Mouse (Mus musculus): Measurements from ENCODE around the gene Tor2a. TPM values are rescaled to one million over a fixed set of nuclear protein-coding genes. Genes with fewer than 3 reads are reported as not detected.
A peak's percentile ranks its signal among the peaks of the same experiment; 100 is the strongest.

Gene Tor2a
- polyA plus RNA-seq, 1 experiment from 2014 or later, result 63.1 TPM

DNA sequence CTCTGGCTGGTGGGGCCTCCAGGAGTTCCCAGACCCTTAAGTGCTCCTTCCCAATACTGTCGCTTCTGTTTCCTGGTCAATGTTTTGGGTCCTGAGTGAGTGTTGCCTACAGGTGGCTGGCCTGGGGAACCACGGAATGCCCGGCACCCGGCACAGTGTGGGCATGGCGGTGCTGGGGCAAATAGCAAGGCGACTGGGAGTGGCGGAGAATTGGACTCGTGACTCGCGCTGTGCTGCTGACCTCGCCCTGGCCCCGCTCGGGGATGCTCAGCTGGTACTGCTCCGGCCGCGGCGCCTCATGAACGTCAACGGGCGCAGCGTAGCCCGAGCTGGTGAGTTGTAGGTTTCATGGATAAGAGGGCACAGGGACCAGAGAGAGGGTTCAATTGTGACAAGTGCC, 19.2 kb downstream of the Tor2a start:
- DNase-seq (ENCODE audit: low spot score) (no peak), ATAC-seq (ENCODE audit: insufficient read depth, low FRiP score, low TSS enrichment) (no peak)
- WGBS, result 19% methylated on average over 22 of the region's 22 CpGs

DNA sequence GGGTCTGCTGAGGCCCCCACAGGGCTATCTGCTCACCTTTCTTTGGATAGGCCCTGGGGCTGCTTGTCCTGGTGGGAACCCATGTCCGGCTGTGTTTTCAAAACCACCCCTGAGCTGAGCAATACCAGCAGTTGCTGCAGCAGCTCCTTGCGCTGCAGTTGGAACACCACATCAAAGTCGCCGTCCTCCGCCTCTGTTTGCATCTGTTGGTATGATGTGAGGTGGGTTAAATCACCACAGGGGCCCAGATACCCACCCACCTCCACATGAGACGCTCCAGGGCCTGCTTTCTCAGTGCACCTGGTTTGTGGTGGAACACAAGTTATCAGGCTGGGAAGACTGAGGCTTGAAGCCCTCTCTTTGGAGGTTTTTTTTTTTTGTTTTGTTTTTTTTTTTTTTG, 21.0 kb downstream of the Tor2a start:
- no peak overlapping the region for H3K9ac ChIP-seq (ENCODE audit: low read length)

More for the DNA sequence above, 19.2 kb downstream of the Tor2a start:
- H3K27me3 ChIP-seq (ENCODE audit: control insufficient read depth, insufficient read depth, low read length), result no peaks in the 10 kb centered on the region
- no peaks in the 10 kb centered on the region for H3K36me3 ChIP-seq (ENCODE audit: control insufficient read depth, insufficient read depth, low read length)
- H3K9me3 ChIP-seq (ENCODE audit: control insufficient read depth, low read length), result no peaks in the 10 kb centered on the region
- H3K27ac ChIP-seq (ENCODE audit: low read depth, low read length), result no peak overlapping the region
- H3K4me3 ChIP-seq (ENCODE audit: low read depth, low read length), result peak overlapping the region; percentile 53
- H3K9ac ChIP-seq (ENCODE audit: low read length), result peak overlapping the region; percentile 47; the same call in 1 of the 2 replicates
- peaks cover 4% of the 10 kb centered on the region; the same call in 1 of the 2 replicates for H3K4me1 ChIP-seq (ENCODE audit: control insufficient read depth, insufficient read depth, low read length)
- H3K4me2 ChIP-seq (ENCODE audit: low read depth), result peak overlapping the region; percentile 79

DNA sequence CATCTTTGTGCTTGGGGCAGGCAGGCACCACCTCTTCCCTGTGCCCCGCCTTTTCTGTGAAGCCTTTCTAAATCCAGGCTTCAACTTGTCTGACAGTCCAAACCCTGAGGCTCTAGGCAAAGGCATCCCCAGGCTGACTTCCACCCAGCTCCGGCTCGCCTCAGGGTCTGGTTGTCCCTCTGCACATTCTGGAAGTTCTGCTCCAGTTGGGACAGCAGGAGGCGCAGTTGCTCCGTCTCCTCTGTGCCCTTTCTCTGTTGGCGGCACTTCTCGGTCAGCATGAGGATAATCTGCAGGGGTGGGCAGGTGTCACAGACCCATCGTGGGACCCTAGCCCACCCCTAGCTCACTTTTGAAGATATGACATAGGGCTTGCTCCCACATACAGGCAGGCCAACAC, 22.1 kb downstream of the Tor2a start:
- Histone ChIP-seq H3K9ac (ENCODE audit: low read length) (no peak overlapping the region), H3K4me1 (ENCODE audit: control insufficient read depth, insufficient read depth, low read length) (peaks cover 4% of the 10 kb centered on the region; the same call in 1 of the 2 replicates), H3K27me3 (ENCODE audit: control insufficient read depth, insufficient read depth, low read length) (no peaks in the 10 kb centered on the region), H3K9me3 (ENCODE audit: control insufficient read depth, low read length) (no peaks in the 10 kb centered on the region), H3K27ac (ENCODE audit: low read depth, low read length) (no peak overlapping the region), H3K4me2 (ENCODE audit: low read depth) (no peak overlapping the region), H3K4me3 (ENCODE audit: low read depth, low read length) (no peak overlapping the region), H3K36me3 (ENCODE audit: control insufficient read depth, insufficient read depth, low read length) (no peaks in the 10 kb centered on the region)
- DNase-seq (ENCODE audit: low spot score) (peak; percentile 63), ATAC-seq (ENCODE audit: insufficient read depth, low FRiP score, low TSS enrichment) (no peak)
- 21% methylated on average over 8 of the region's 8 CpGs for WGBS

More for the DNA sequence above, 21.0 kb downstream of the Tor2a start:
- WGBS, result 89% methylated on average over 6 of the region's 6 CpGs
- no peaks in the 10 kb centered on the region for H3K36me3 ChIP-seq (ENCODE audit: control insufficient read depth, insufficient read depth, low read length)
- H3K9me3 ChIP-seq (ENCODE audit: control insufficient read depth, low read length), result no peaks in the 10 kb centered on the region
- no peak overlapping the region for H3K4me3 ChIP-seq (ENCODE audit: low read depth, low read length)
- no peak for ATAC-seq (ENCODE audit: insufficient read depth, low FRiP score, low TSS enrichment)
- DNase-seq (ENCODE audit: low spot score), result no peak
- H3K27ac ChIP-seq (ENCODE audit: low read depth, low read length), result no peak overlapping the region
- H3K27me3 ChIP-seq (ENCODE audit: control insufficient read depth, insufficient read depth, low read length), result no peaks in the 10 kb centered on the region
- peaks cover 4% of the 10 kb centered on the region; the same call in 1 of the 2 replicates for H3K4me1 ChIP-seq (ENCODE audit: control insufficient read depth, insufficient read depth, low read length)
- no peak overlapping the region for H3K4me2 ChIP-seq (ENCODE audit: low read depth)

DNA sequence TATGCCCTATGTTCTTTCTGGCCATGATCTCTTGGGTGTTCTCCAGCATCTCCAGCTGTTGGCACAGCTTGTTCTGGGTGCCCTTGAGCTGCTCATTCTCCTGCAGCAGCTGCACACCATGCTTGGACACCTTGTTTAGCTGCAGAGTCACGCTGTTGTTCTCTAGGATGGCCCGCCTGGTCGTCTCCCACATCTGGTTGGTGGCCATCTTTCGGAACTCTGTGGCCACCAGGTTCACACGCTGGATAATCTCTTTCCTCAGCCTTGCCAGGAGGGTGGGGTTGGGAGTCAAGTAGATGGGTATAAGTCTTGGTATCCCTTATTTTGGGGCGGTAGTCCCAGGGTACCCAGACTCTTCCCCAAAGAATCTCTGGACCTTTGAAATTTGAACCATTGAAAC, 22.7 kb downstream of the Tor2a start:
- no peak for DNase-seq (ENCODE audit: low spot score)

DNA sequence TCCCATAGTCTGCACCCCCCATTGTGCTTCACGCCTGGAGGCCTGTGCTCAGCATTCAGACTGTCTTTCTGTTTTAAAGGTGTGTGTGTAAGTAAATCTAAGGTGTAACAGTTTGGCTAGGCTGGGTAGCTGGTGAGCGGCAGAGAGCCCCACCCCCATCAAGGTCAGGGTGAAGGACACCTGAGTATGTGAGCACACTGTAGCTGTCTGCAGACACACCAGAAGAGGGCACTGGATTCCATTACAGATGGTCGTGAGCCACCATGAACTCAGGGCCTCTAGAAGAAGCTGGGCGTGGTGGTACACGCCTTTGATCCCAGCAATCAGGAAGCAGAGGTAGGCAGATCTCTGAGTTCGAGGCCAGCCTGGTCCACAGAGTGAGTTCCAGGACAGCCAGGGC, 24.7 kb downstream of the Tor2a start:
- no peaks in the 10 kb centered on the region for H3K4me1 ChIP-seq (ENCODE audit: control insufficient read depth, insufficient read depth, low read length)
- 74% methylated on average over 6 of the region's 6 CpGs for WGBS

More for the DNA sequence above, 22.7 kb downstream of the Tor2a start:
- no peak overlapping the region for H3K4me2 ChIP-seq (ENCODE audit: low read depth)
- ATAC-seq (ENCODE audit: insufficient read depth, low FRiP score, low TSS enrichment), result no peak
- H3K27ac ChIP-seq (ENCODE audit: low read depth, low read length), result no peak overlapping the region
- no peaks in the 10 kb centered on the region for H3K27me3 ChIP-seq (ENCODE audit: control insufficient read depth, insufficient read depth, low read length)
- H3K4me1 ChIP-seq (ENCODE audit: control insufficient read depth, insufficient read depth, low read length), result peaks cover 4% of the 10 kb centered on the region; the same call in 1 of the 2 replicates
- H3K9ac ChIP-seq (ENCODE audit: low read length), result no peak overlapping the region
- H3K9me3 ChIP-seq (ENCODE audit: control insufficient read depth, low read length), result no peaks in the 10 kb centered on the region
- no peak overlapping the region for H3K4me3 ChIP-seq (ENCODE audit: low read depth, low read length)
- WGBS, result 93% methylated on average over 6 of the region's 6 CpGs
- H3K36me3 ChIP-seq (ENCODE audit: control insufficient read depth, insufficient read depth, low read length), result no peaks in the 10 kb centered on the region

DNA sequence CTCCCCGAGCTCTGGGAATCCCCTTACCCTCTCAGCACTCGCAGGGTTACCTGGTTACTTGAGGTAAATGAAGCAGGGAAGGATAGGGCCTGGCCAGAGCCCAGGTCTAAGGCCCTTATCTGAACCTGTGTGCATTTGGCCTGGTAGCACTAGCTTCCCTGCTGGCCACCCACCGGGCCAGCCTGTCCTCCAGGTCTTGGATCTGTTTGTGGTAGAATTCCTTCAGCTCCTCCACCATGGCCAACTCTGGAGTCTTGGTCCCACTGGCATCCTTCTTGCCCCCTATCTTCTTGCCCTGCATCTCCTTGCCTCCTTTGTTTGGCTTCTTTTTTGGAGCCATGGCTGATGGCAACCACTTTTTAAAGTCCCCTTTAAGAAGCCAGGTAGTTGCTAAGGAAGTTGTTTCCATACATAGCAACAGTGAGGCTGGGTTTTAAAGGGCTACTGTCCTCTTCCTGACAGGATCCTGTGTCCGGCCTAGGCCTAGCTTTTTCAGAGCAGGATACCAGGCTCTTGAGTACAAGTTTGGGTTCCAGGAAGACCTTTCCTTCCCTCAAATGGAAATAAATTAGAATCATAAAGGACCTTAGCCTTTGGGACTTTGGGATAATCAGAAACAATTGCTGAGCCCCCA, 27.1 kb downstream of the Tor2a start, which contains the start of gene Cfap157:
Cfap157 (minus strand) TSS at position 381 of the 634 bp plus-strand sequence.
- Histone ChIP-seq H3K9ac (ENCODE audit: low read length) (no peak within 1 kb of the TSS), H3K9me3 (ENCODE audit: control insufficient read depth, low read length) (no peaks in the 10 kb centered on the region), H3K4me1 (ENCODE audit: control insufficient read depth, insufficient read depth, low read length) (no peaks in the 10 kb centered on the region), H3K36me3 (ENCODE audit: control insufficient read depth, insufficient read depth, low read length) (no peaks in the 10 kb centered on the region), H3K4me3 (ENCODE audit: low read depth, low read length) (no peak within 1 kb of the TSS), H3K4me2 (ENCODE audit: low read depth) (no peak within 1 kb of the TSS), H3K27ac (ENCODE audit: low read depth, low read length) (no peak within 1 kb of the TSS), H3K27me3 (ENCODE audit: control insufficient read depth, insufficient read depth, low read length) (no peaks in the 10 kb centered on the region)
- no peak for DNase-seq (ENCODE audit: low spot score)
- ATAC-seq (ENCODE audit: insufficient read depth, low FRiP score, low TSS enrichment), result no peak
- WGBS, result 73% methylated on average over 4 of the region's 4 CpGs

More for the DNA sequence above, 24.7 kb downstream of the Tor2a start:
- no peaks in the 10 kb centered on the region for H3K36me3 ChIP-seq (ENCODE audit: control insufficient read depth, insufficient read depth, low read length)
- no peaks in the 10 kb centered on the region for H3K9me3 ChIP-seq (ENCODE audit: control insufficient read depth, low read length)
- no peak overlapping the region for H3K27ac ChIP-seq (ENCODE audit: low read depth, low read length)
- no peak overlapping the region for H3K4me3 ChIP-seq (ENCODE audit: low read depth, low read length)
- DNase-seq (ENCODE audit: low spot score) (no peak), ATAC-seq (ENCODE audit: insufficient read depth, low FRiP score, low TSS enrichment) (no peak)
- no peak overlapping the region for H3K9ac ChIP-seq (ENCODE audit: low read length)
- no peak overlapping the region for H3K4me2 ChIP-seq (ENCODE audit: low read depth)
- no peaks in the 10 kb centered on the region for H3K27me3 ChIP-seq (ENCODE audit: control insufficient read depth, insufficient read depth, low read length)

DNA sequence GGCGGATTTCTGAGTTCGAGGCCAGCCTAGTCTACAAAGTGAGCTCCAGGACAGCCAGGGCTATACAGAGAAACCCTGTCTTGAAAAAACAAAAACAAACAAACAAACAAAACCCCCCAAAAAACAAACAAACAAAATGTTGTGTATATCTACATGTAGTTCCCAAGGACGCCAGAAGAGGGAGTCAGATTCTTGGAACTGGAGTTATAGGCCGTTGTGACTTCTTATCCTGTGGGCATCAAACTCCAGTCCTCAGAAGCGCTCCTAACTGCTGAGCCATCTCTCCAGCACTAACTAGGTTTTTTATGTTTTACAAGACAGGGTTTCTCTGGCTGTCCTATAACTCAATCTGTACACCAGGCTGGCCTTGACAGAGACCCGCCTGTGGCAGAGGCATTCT, 30.1 kb downstream of the Tor2a start:
- Histone ChIP-seq H3K9me3 (ENCODE audit: control insufficient read depth, low read length) (no peaks in the 10 kb centered on the region), H3K36me3 (ENCODE audit: control insufficient read depth, insufficient read depth, low read length) (no peaks in the 10 kb centered on the region), H3K27ac (ENCODE audit: low read depth, low read length) (no peak overlapping the region), H3K4me3 (ENCODE audit: low read depth, low read length) (no peak overlapping the region), H3K4me1 (ENCODE audit: control insufficient read depth, insufficient read depth, low read length) (no peaks in the 10 kb centered on the region), H3K27me3 (ENCODE audit: control insufficient read depth, insufficient read depth, low read length) (no peaks in the 10 kb centered on the region), H3K9ac (ENCODE audit: low read length) (no peak overlapping the region), H3K4me2 (ENCODE audit: low read depth) (no peak overlapping the region)
- 57% methylated on average over 6 of the region's 6 CpGs for WGBS
- ATAC-seq (ENCODE audit: insufficient read depth, low FRiP score, low TSS enrichment) (no peak), DNase-seq (ENCODE audit: low spot score) (no peak)

DNA sequence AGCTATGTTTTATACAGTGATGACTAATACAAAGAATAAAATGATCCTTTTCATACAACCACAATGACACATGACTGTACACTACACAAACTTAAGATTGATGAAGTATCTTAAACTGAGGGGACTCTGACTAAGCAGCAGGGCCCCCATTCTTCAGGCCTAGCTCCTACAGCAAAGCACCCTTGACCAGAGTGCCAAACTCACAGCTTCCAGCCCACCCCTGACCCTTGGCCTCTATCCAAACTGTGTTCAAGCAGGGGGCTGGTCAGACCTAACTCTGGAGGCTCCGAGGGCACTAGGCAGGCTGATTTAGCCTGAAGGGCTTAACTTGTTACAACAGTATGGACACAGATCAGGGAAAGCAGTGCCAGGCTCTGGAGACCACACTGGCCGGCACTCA, 31.5 kb downstream of the Tor2a start:
- ATAC-seq (ENCODE audit: insufficient read depth, low FRiP score, low TSS enrichment), result no peak
- H3K9ac ChIP-seq (ENCODE audit: low read length), result no peak overlapping the region
- no peak overlapping the region for H3K4me2 ChIP-seq (ENCODE audit: low read depth)
- no peaks in the 10 kb centered on the region for H3K9me3 ChIP-seq (ENCODE audit: control insufficient read depth, low read length)
- H3K4me1 ChIP-seq (ENCODE audit: control insufficient read depth, insufficient read depth, low read length), result no peaks in the 10 kb centered on the region
- no peak for DNase-seq (ENCODE audit: low spot score)
- H3K27me3 ChIP-seq (ENCODE audit: control insufficient read depth, insufficient read depth, low read length), result no peaks in the 10 kb centered on the region
- WGBS, result 79% methylated on average over 2 of the region's 2 CpGs
- H3K36me3 ChIP-seq (ENCODE audit: control insufficient read depth, insufficient read depth, low read length), result no peaks in the 10 kb centered on the region
- H3K27ac ChIP-seq (ENCODE audit: low read depth, low read length), result no peak overlapping the region
- no peak overlapping the region for H3K4me3 ChIP-seq (ENCODE audit: low read depth, low read length)

DNA sequence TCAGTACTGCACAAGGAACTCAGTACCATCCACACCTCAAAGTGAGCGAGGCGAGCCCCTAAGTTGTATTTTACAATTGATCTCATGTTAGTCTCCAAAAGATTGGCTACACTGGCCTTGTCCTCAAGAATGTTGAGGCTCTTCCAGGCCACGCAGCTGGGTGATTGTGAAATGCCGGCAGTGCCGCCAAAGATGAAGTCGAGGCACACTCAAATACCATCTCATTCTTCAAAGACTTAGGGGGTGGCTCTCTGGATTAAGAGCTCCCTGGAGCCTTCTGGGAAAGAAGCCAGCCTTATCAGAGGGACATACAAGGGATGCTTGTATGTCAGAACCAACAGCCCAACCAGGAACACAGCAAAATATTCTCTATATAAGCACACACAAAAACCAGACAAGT, 34.3 kb downstream of the Tor2a start:
- no peak overlapping the region for H3K4me2 ChIP-seq (ENCODE audit: low read depth)
- no peaks in the 10 kb centered on the region for H3K36me3 ChIP-seq (ENCODE audit: control insufficient read depth, insufficient read depth, low read length)
- ATAC-seq (ENCODE audit: insufficient read depth, low FRiP score, low TSS enrichment) (no peak), DNase-seq (ENCODE audit: low spot score) (no peak)
- H3K4me3 ChIP-seq (ENCODE audit: low read depth, low read length), result no peak overlapping the region
- 87% methylated on average over 6 of the region's 6 CpGs for WGBS
- no peaks in the 10 kb centered on the region for H3K9me3 ChIP-seq (ENCODE audit: control insufficient read depth, low read length)
- no peak overlapping the region for H3K9ac ChIP-seq (ENCODE audit: low read length)
- no peak overlapping the region for H3K27ac ChIP-seq (ENCODE audit: low read depth, low read length)
- no peaks in the 10 kb centered on the region for H3K27me3 ChIP-seq (ENCODE audit: control insufficient read depth, insufficient read depth, low read length)
- H3K4me1 ChIP-seq (ENCODE audit: control insufficient read depth, insufficient read depth, low read length), result no peaks in the 10 kb centered on the region
